Mouse (Mus musculus): ENCODE measurements around the gene Rpl23a.
"Not testable (repeated sequence)": the region's sequence is repeated elsewhere in the genome, so short reads cannot be mapped to it uniquely, and the experiment has no call there.

The Rpl23a gene

GRCm38 (mm10) chr11:78182961-78183844 is at the start of gene Rpl23a:
Gene Rpl23a (minus strand): TSS chr11:78183584.
- DNase-seq: peak; percentile 88

GRCm38 (mm10) chr11:78231518-78231917 is 48.1 kb upstream of the Rpl23a start:
- DNase-seq: no peak

GRCm38 (mm10) chr11:78223586-78223985 is 40.2 kb upstream of the Rpl23a start:
- DNase-seq: no peak

GRCm38 (mm10) chr11:78215709-78216317 is 32.4 kb upstream of the Rpl23a start:
- DNase-seq: peak; percentile 20

GRCm38 (mm10) chr11:78213086-78213817 is 29.9 kb upstream of the Rpl23a start:
- no peak for DNase-seq

- DNase-seq: no peak
Measured at GRCm38 (mm10) chr11:78211513-78211912, 28.1 kb upstream of the Rpl23a start.

- DNase-seq: no peak
Measured at GRCm38 (mm10) chr11:78210615-78211014, 27.2 kb upstream of the Rpl23a start.

GRCm38 (mm10) chr11:78209886-78210285 is 26.5 kb upstream of the Rpl23a start:
- no peak for DNase-seq

- DNase-seq: no peak
Measured at GRCm38 (mm10) chr11:78207190-78207589, 23.8 kb upstream of the Rpl23a start.

GRCm38 (mm10) chr11:78205361-78206206 is 22.2 kb upstream of the Rpl23a start:
- no peak for DNase-seq

- DNase-seq: no peak
Measured at GRCm38 (mm10) chr11:78204287-78204686, 20.9 kb upstream of the Rpl23a start.

GRCm38 (mm10) chr11:78202372-78202771 is 19.0 kb upstream of the Rpl23a start:
- DNase-seq: no peak

- no peak for DNase-seq
Measured at GRCm38 (mm10) chr11:78195101-78195863, 11.9 kb upstream of the Rpl23a start.

- DNase-seq: no peak
Measured at GRCm38 (mm10) chr11:78194411-78195100, 11.2 kb upstream of the Rpl23a start.

GRCm38 (mm10) chr11:78193113-78193512 is 9.7 kb upstream of the Rpl23a start, which contains the start of gene Proca1:
Gene Proca1 (plus strand): TSS chr11:78193392.
- no peak for DNase-seq

GRCm38 (mm10) chr11:78190041-78190440 is 6.7 kb upstream of the Rpl23a start:
- no peak for DNase-seq

GRCm38 (mm10) chr11:78189234-78190040 is 6.1 kb upstream of the Rpl23a start:
- no peak for DNase-seq

GRCm38 (mm10) chr11:78188331-78189233 is 5.2 kb upstream of the Rpl23a start, which contains the start of gene Rab34:
Gene Rab34 (plus strand): TSS chr11:78188430.
- DNase-seq: no peak

GRCm38 (mm10) chr11:78184702-78185101 is 1.3 kb upstream of the Rpl23a start:
- DNase-seq: not testable (repeated sequence)

Measured in cerebellum, adult 11-12 months (tissue).